Mouse (Mus musculus): Measurements from ENCODE around the gene Naa40.
A peak's percentile ranks its signal among the peaks of the same experiment; 100 is the strongest.

The Naa40 gene

DNA sequence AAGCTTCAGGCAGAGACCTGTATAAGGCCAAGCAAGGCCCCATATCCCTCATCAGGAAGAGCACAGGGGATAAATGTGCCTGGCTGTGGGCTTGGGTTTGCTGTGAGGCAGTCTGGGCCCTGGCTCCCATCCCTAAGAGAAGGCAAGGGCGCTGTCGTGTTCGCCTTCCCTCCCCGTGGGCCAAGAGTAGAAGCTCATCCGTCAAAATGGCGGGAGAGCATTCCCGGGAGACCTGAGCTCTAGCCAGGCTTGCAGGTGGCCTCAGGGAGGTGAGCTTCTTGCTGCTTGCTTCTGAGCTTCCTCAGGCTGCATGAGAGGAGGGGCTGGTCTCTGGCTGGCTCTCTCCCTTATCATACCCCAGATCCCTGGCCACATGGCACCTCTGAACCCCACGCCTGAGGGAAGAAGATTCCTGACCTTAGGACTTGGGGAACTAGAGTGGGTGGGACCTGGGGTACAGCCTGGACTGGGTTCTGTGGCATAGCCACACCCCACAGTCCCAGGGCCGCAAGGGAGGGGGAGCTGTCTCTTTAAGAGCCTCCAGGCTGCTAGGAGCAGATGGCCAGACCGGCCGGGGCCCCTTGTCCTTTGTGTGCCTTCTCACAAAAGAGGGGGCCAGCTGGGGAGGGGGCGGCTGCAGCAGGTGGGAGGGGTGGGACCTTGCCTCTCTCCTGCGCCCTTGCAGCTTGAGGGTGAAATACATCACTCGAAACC lies 24.7 kb upstream of the Naa40 start:
- DNase-seq (ENCODE audit: low spot score in 2 of 2), result peak in 1 of 2 experiments; percentile 32

DNA sequence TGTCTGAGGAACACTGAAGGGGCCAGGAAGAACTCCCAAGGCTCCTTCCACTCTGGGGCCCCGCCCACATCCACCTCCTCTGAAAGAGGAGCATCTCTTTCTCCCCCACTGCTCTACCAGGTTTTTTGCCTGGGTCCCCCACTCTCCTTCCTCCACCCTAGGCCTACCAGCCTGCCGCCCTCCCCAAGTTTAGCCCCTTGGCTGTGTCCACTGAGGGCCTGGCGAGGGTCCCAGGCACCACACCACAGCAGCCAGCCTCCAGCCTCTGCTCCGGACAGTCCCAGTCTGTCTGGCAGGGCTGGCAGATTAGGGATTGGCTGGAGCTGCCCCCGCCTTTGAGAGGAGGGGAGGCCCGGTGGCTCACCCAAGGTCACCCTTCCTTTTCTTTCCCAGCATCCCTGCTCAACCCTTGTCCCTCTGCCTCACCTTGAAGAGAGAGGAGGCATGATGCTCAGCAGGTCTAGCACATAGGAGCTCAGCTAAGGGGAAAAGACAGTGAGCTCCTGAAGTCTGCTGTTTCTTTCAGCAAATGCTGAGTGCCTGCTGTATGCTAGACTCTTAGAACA lies 23.9 kb upstream of the Naa40 start:
- DNase-seq (ENCODE audit: low spot score in 2 of 2), result peak in 1 of 2 experiments; percentile 43

DNA sequence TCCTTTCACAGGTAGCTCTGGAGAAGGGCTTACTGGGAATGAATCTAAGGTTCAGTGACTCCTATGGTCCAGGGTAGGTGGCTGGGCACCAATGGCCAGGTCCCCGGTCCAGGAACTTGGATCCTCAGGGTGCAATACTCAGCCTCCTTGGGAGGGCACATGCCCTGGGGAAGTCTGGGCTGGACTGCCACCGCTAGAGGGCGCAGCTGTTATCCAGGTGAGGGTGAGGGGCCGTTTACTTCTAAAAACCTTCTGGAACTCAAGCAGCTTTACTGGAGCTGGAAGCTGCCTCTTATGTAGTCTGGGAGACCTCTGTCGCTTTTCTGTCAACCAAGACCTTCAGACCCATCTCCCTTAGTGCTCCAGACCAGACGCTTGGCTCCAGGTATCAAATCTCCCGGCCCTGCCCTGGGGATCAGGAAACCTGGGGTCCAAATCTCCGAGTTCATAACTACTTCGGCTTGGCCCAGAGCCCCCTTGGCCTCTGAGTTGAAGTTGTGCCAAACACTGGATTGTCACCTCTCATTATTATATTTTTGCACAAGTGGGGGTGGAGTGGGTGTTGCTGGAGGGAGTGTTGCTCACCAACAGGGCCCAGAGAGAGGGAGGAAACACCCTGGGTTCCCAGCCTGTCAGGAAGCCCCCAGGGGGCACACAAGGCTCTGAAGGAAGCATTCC lies 23.2 kb upstream of the Naa40 start:
- peak in 1 of 2 experiments; percentile 73 for DNase-seq (ENCODE audit: low spot score in 2 of 2)

DNA sequence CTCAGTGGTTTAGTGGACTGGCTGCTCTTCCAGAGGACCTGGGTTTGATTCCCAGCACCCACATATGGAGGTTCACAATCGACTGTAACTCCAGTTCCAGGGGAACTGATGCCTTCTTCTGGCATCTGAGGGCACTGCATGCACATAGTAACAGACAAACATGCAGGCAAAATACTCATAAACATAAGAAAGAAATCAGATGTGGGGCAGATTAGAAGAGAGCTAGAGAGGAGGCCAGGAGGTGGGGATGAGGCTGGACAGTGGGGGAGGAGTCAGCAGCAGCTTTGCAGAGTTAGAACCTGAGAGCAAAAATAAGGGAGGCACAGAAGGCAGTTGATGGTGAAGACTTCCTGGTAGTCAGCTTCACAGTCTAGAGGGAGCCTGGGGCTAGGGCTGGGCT lies 21.6 kb upstream of the Naa40 start:
- no peak for DNase-seq (ENCODE audit: low spot score in 2 of 2)

DNA sequence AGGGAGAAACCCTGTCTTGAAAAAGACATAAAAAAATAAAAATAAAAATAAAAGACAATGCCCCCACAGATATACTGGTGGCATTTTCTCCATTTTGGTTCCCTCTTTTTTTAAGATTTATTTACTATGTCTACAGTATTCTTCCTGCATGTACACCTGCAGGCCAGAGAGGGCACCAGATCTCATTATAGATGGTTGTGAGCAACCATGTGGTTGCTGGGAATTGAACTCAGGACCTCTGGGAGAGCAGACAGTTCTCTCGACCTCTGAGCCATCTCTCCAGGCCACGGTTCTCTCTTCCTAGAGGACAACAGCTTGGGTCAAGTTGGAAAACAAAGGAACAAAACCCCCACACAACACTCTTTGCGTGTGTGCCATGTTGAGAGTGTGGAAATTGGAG lies 21.0 kb upstream of the Naa40 start:
- no peak for DNase-seq (ENCODE audit: low spot score in 2 of 2)

DNA sequence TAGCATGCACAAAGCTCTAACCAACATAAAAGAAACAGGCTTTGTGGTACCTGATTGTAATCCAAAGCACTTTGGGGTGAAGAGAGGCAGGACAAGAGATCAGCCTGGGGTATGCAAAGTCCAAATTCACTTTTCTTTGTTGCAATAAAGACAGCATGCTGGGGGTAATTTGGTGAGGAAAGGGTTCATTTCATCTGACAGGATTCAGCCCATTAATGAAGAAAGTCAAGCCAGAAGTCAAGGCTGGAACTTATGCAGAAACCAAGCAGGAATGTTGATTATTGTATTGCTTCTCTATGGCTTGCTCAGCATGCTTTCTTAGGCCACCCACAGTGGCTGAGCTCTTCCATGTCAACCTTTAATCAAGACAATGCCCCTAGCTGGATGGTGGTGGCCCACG lies 20.5 kb upstream of the Naa40 start:
- DNase-seq (ENCODE audit: low spot score in 2 of 2), result no peak

DNA sequence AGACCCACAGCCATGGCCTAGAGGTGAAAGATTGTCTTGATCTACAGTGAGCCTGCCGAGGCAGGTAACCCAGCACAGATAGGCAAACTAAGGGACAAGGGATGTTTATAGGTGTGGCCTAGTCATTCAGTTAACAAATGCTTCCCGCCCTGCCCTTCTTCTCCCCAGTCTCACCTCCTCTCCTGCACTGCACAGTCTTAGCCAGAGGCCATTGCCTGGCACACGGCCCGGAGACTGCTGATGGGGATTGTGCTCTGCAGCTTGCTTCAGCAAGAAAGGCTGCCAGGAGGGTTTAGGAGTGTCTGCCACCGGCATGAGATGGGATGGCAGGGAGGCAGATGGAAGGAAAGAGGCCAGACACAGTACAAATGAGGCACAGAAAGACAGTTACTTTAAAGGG lies 16.9 kb upstream of the Naa40 start:
- no peak for DNase-seq (ENCODE audit: low spot score in 2 of 2)

DNA sequence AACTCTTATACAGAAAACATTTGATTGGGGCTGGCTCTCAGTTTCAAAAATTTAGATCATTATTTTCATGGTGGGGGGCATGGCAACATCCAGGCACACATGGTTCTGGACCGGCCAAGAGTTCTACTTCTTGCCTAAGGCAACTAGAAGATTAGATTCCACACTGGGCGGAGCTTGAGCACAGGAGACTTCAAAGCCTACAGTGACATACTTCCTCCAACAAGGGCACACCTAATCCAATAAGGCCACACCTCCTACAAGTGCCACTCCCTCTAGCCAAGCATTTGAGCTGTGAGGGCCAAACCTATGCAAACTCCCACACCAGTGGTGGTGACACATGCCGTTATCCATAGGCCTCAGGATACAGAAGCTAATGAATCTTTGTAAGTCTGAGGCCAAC lies 5.0 kb upstream of the Naa40 start:
- no peak for DNase-seq (ENCODE audit: low spot score in 2 of 2)

DNA sequence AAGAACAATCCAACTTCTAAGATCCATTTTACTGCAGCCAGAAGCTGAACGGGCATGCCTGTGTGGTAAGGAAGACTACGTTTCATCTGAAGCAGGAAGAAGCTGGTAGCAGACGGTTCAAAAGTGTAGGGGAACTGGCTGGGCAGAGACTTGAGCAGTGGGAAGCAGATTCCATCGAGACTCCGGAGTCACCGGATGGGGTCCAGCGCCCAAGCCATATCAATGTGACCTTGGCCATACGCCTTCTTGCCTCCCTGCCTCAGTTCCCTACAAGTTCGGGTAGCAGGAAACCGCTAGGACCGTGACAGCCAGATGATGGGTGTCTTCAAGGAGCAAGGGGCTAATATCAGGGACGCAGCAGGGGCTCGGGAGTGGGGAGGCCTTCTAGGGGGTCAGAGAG lies 692 bp downstream of the Naa40 start:
- no peak for DNase-seq (ENCODE audit: low spot score in 2 of 2)

DNA sequence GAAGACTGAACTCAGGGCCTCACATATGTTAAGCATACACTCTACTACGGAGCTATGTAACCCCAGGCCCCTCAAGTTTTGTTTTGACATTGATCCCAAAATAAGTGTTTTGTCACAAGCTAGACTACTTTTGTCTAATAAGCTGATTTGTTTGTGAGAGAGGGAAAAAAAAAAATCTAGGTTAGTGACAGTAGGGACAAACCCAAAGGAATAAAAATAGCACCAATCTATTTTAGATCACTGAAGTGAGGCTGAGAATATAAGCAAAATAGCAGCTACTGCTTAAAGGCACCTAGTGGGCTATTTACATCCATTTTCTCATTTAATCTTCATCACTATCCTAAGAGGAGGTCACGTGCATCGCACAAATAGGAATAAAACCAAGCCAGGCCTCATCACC lies 1.4 kb downstream of the Naa40 start:
- no peak for DNase-seq (ENCODE audit: low spot score in 2 of 2)

DNA sequence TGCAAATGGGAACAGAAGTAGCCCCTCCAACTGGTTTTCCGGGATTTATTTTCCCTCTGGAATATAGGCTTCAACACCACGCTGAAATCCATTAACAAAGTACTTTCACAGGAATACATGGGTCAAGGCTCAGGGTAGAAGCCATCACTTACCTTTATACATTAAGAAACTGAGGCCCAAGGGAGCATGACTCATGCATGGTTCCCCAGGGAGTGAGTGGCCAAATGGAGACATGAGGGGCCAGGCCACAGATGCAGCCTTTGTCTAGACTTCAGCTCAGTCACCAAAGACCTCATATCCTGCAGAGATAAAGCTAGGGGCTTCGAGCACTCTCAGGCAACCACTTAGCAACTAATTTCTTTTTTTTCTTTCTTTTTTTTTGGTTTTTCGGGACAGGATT lies 4.2 kb downstream of the Naa40 start:
- no peak for DNase-seq (ENCODE audit: low spot score in 2 of 2)

DNA sequence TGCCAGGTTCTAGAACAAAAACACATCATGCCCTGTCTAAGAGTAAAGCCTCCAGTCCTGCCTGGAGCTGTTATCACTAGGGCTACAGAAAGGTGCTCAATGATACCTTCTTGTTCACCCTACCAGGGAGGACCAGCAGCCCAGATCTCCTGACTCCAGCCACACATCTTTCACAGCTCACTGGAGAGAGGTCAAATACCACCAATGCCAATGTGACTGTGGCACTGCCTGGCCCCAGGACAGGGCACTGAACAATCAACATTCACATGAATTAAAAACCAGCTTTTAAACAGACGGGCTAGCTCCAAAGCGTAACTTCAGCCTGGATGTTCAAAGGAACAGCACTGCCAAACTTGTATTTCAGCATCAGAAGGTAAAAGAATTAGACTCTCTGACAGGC lies 5.0 kb downstream of the Naa40 start:
- no peak for DNase-seq (ENCODE audit: low spot score in 2 of 2)

DNA sequence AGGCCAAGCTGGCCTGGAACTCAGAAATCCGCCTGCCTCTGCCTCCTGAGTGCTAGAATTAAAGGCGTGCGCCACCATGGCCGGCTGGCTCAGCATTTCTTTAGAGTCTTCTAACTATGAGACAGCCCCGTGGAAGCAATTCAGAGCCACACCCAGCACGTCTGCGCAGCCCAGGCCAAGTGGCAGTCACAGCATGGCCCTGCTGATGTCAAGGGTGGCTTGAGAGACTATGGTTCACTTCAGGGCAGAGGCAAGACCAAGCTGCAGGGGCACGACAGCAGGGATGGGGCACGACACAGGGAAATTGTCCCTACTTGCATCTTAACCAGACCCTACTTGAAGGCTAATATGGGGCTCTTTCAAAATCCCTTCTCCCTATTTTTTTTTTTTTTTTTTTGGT lies 5.5 kb downstream of the Naa40 start:
- DNase-seq (ENCODE audit: low spot score in 2 of 2), result no peak

DNA sequence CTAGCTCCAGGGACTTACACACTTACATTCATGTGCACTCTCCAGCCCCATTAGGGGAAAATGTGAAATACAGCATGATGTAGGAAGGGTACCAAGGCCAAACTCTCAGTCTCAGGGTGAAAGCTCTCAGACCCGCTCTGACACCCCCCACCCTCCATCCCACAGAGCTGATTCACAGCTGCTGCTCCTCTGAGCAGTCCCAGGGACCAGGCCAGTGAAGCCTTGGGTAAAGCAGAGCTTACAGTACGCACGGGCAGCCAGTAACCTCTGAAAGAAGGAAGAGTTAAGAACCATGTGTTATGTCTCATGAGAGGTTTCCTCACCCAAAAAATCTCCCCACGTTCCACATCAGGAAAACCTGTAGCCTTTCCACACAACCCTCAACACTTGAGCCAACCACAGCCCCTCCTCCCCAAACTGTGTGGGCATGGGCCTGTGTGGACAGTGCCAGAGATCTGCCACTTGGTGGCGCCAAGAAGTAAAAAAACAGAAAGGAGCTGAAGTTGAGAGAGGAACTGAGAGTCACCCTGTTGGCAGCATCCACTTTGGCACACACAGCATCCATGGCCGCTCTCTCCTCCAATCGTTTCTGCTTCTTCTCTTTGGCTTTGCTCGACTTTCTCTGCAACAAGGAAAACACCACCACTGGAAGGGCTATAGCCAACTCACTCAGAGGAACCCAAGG lies 6.3 kb downstream of the Naa40 start:
- peak; percentile 74 to 80 for DNase-seq (ENCODE audit: low spot score in 2 of 2)

DNA sequence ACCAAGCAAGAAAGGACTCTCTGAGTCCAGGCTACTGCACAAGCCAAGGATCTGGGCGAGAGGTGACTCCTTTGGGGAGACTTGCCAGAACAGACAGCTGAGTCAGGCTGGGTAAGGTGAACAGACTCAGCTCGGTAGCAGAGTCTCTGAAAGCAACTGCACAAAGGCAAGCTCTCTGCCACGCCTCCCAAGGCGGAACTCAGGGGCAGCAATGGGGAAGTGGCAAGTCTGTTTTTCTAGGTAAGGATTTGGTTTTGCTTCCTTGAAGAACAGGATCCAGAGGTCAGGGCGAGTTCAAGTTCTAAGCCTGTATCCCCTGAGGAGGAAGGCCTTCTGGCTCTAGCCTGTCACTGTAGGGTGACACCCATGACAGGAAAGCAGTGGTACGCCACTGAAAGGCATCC lies 14.5 kb downstream of the Naa40 start:
- DNase-seq (ENCODE audit: low spot score in 2 of 2), result no peak

DNA sequence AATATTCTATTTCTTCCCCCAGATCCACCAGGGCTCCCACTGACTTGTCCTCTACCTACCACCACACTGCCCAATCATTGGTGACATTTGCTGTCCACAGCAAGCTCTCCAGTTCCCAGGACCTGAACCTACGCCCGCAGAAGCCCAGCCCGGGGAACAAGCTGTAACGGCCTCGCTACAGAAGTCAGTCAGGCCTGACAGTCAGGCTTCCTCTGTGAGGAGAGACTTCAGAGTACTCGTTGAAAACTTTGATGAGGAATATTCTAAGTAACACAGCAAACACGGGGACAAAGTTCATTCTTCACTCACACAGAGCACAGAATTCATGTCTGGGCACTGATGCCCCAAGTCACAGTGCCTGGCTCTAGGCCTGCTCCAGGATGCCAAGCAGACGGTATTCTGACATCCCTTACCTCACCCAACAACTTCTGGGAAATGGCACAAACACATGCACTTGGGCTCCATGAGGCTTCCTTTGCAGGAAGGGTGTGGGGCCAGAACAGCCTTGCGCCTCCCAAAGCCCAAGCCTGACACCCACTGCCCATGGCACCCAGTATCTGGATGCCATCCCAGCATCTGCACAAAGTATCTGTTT lies 15.8 kb downstream of the Naa40 start:
- no peak for DNase-seq (ENCODE audit: low spot score in 2 of 2)

DNA sequence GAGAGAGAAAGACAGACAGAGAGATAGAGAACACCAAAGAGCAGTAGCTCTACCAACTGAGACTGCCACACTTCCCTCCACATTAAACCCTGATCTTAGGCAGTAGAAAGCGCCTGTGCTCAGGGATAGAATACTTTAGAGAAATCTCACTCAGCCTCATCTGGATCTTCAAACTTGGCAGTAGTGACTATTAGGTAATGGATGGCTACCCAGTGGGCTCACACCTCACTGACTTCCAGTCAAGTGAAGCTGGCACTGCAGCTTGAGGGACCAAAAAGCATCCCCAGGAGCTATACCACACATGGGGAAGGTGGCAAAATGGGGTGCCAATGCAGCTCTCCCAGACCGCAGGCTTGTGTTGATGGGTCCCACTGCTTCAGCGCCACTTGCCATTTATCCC lies 16.7 kb downstream of the Naa40 start:
- DNase-seq (ENCODE audit: low spot score in 2 of 2), result no peak

DNA sequence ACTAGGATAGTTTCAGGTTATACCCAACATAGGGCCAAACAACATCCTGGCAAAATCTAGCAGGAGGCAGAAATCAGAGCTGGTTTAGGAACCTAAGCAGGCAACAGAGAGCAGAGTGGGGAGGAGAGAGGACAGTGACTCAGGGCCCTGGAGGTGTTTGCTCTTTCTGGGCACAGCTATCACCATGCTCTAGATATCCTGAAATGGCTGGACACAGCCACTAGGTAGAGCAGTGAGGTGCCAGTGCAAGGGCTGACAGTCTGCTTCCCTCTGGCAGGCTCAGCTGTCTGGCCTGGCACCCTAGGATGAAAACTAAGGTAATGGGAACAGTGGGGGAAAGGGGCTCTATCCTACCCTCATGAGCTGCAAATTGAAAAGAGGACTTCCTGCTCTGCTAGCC lies 17.5 kb downstream of the Naa40 start:
- no peak for DNase-seq (ENCODE audit: low spot score in 2 of 2)

DNA sequence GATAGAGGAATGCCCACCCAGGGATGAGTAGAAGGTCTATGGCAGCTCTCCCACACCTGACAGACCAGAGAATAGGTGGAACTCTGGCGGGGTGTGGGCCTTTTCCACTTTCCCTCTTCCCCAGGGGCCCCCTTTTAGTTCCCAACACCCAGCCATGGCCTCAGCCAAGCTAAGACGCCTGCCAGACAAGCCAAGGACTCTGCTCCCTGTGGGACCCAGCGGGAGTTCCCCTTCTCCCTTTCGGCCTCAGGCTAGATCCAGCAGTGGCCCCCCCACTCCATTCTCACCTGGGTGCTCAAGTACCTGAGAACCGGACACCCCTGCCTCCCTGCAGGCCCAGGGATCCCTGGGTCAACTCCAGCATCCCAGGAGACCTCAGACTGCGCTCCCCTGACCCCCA lies 18.8 kb downstream of the Naa40 start:
- DNase-seq (ENCODE audit: low spot score in 2 of 2), result no peak

DNA sequence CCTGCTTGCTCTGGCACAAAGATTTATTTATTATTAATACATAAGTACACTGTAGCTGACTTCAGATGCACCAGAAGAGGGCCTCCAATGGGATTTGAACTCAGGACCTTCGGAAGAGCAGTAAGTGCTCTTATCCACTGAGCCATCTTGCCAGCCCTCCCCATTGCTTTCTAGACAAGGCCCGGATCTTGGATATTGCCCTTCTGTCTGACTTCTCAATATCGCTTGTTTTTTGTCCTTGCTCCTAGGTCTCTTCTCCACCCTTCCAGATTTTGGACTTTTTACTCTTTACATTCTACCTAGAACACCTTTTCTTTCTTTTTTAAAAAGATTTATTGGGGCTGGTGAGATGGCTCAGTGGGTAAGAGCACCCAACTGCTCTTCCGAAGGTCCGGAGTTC lies 22.2 kb downstream of the Naa40 start:
- no peak for DNase-seq (ENCODE audit: low spot score in 2 of 2)

DNA sequence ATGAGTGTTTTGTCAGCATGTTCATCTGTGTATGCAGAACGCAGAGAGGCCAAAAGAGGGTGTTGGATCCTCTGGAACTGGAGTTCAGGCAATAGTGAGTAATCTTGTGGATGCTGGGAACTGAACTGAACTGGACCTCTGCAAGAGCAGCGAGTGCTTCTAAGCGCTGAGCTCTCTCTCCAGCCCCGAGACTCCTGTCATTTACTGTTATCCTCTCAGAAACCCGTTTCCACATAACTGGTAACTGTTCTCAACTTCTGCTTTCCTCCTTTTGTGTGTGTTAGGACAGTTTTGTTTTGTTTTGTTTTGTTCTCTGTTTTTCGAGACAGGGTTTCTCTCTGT lies 23.1 kb downstream of the Naa40 start:
- DNase-seq (ENCODE audit: low spot score in 2 of 2), result no peak

DNA sequence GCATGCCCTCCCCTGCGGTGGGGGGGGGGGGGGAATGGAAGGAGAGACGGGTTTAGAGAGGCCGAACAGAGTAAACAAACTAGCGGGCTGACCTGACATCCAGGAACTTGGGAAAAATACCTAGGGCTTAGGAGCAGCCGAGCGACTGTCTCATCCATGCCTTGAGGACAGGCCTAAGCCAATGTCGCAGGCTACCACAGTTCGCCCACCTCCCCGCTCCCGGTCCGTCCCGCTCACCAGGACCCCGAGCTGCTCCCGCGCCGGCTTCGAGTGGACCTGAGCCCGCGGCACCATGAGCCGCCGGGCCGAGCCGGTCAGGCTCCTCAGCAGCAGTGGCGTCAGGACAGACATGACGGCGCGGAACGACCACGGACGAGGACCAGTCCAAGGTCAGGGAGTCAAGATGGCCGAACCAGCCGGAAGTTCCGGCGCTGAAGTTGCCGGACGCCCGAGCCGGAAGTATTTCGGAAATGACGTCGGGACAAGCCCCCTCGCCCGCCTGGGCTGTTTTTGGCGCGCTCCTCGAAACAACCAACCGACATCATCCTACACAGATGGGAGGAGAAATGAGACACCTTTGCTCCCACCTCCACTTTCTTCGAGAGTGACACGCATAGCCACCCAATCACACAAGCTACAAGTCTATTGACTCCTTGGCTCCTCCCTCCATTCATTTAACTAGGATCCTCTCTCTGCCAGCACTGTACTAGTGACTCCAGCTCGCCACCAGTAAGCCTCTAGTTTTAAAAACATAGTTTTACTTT lies 23.6 kb downstream of the Naa40 start, which contains the start of gene Cox8a:
TSS of gene Cox8a (minus strand) at position 455 of the 764 bp plus-strand sequence.
- peak; percentile 94 to 95 for DNase-seq (ENCODE audit: low spot score in 2 of 2)

All from frontal cortex, postnatal 10 days (tissue).